Mouse (Mus musculus): ENCODE data around the gene Ap2m1. TPM values are rescaled to one million over a fixed set of nuclear protein-coding genes. Genes with fewer than 3 reads are reported as not detected.

The Ap2m1 gene
- polyA plus RNA-seq, 1 experiment from 2014 or later: 308 TPM

GRCm38 (mm10) chr16:20491301-20491700 is 44.0 kb upstream of the Ap2m1 start:
- DNase-seq: no peak
- Histone ChIP-seq H3K27me3 (ENCODE audit: insufficient read depth, low read length) (no peaks in the 10 kb centered on the region), H3K4me2 (ENCODE audit: low read depth, low read length) (no peak overlapping the region), H3K27ac (ENCODE audit: low read depth) (no peak overlapping the region), H3K9ac (replicated peaks) (no peak overlapping the region), H3K4me3 (ENCODE audit: low read depth, low read length) (no peak overlapping the region), H3K36me3 (replicated peaks; ENCODE audit: insufficient read depth, low read length) (no peaks in the 10 kb centered on the region), H3K9me3 (ENCODE audit: low read length) (no peaks in the 10 kb centered on the region), H3K4me1 (ENCODE audit: insufficient read depth) (no peaks in the 10 kb centered on the region)
- ATAC-seq: no peak
- TF ChIP-seq EP300 (IDR thresholded peaks at IDR 0.05; ENCODE audit: low read depth): no peak
- TF ChIP-seq CTCF (IDR thresholded peaks at IDR 0.05; ENCODE audit: low read depth): no peak
- 65% methylated on average over 2 of the region's 2 CpGs for WGBS (ENCODE audit: insufficient replicate concordance)

- Histone ChIP-seq H3K4me1 (ENCODE audit: insufficient read depth) (peaks cover 5% of the 10 kb centered on the region; the same call in 1 of the 2 replicates), H3K9me3 (ENCODE audit: low read length) (no peaks in the 10 kb centered on the region), H3K36me3 (replicated peaks; ENCODE audit: insufficient read depth, low read length) (no peaks in the 10 kb centered on the region), H3K9ac (replicated peaks) (no peak overlapping the region), H3K4me2 (ENCODE audit: low read depth, low read length) (no peak overlapping the region), H3K27ac (ENCODE audit: low read depth) (no peak overlapping the region), H3K4me3 (ENCODE audit: low read depth, low read length) (no peak overlapping the region), H3K27me3 (ENCODE audit: insufficient read depth, low read length) (no peaks in the 10 kb centered on the region)
- WGBS (ENCODE audit: insufficient replicate concordance): 57% methylated on average over 2 of the region's 2 CpGs
- no peak for DNase-seq
- TF ChIP-seq EP300 (IDR thresholded peaks at IDR 0.05; ENCODE audit: low read depth) (no peak), CTCF (IDR thresholded peaks at IDR 0.05; ENCODE audit: low read depth) (no peak)
- ATAC-seq: no peak
These were observed 41.8 kb upstream of the Ap2m1 start for GRCm38 (mm10) chr16:20493452-20493851.

- peak; percentile 54 for ATAC-seq
These were observed 38.3 kb upstream of the Ap2m1 start for GRCm38 (mm10) chr16:20496671-20497600.

GRCm38 (mm10) chr16:20497980-20498676 is 37.1 kb upstream of the Ap2m1 start:
- Histone ChIP-seq H3K36me3 (replicated peaks; ENCODE audit: insufficient read depth, low read length) (peaks cover 22% of the 10 kb centered on the region), H3K27me3 (ENCODE audit: insufficient read depth, low read length) (no peaks in the 10 kb centered on the region), H3K27ac (ENCODE audit: low read depth) (peak overlapping the region; percentile 13), H3K4me2 (ENCODE audit: low read depth, low read length) (peak overlapping the region; percentile 85), H3K9me3 (ENCODE audit: low read length) (no peaks in the 10 kb centered on the region), H3K9ac (replicated peaks) (peak overlapping the region; percentile 90; the same call in 1 of the 2 replicates), H3K4me3 (ENCODE audit: low read depth, low read length) (peak overlapping the region; percentile 90), H3K4me1 (ENCODE audit: insufficient read depth) (peaks cover 15% of the 10 kb centered on the region)
- no peak for DNase-seq
- 19% methylated on average over 16 of the region's 16 CpGs for WGBS (ENCODE audit: insufficient replicate concordance)
- no peak for TF ChIP-seq CTCF (IDR thresholded peaks at IDR 0.05; ENCODE audit: low read depth)
- no peak; the same call in 1 of the 2 replicates for ATAC-seq

More at GRCm38 (mm10) chr16:20496671-20497600, 38.3 kb upstream of the Ap2m1 start:
- 19% methylated on average over 25 of the region's 25 CpGs for WGBS (ENCODE audit: insufficient replicate concordance)
- Histone ChIP-seq H3K27me3 (ENCODE audit: insufficient read depth, low read length) (no peaks in the 10 kb centered on the region), H3K4me2 (ENCODE audit: low read depth, low read length) (peak overlapping the region; percentile 74), H3K9ac (replicated peaks) (peak overlapping the region; percentile 50), H3K36me3 (replicated peaks; ENCODE audit: insufficient read depth, low read length) (peaks cover 10% of the 10 kb centered on the region), H3K9me3 (ENCODE audit: low read length) (no peaks in the 10 kb centered on the region), H3K4me1 (ENCODE audit: insufficient read depth) (peaks cover 15% of the 10 kb centered on the region), H3K27ac (ENCODE audit: low read depth) (0 out of 2 replicates have a peak overlapping the region, but pooled peaks have one; percentile 4), H3K4me3 (ENCODE audit: low read depth, low read length) (peak overlapping the region; percentile 48)
- peak; percentile 65 for DNase-seq
- TF ChIP-seq CTCF (IDR thresholded peaks at IDR 0.05; ENCODE audit: low read depth): peak; percentile 91
- no peak for TF ChIP-seq EP300 (IDR thresholded peaks at IDR 0.05; ENCODE audit: low read depth)

GRCm38 (mm10) chr16:20498677-20499475 is 36.4 kb upstream of the Ap2m1 start, which contains the start of gene Eif2b5:
Gene Eif2b5, plus strand, starts transcription at chr16:20498817.
- DNase-seq: peak; percentile 91
- TF ChIP-seq CTCF (IDR thresholded peaks at IDR 0.05; ENCODE audit: low read depth): 0 out of 2 replicates have a peak, but pooled peaks have one; percentile 10
- no peak for TF ChIP-seq EP300 (IDR thresholded peaks at IDR 0.05; ENCODE audit: low read depth)
- peak; percentile 95 for ATAC-seq
- H3K4me2 ChIP-seq (ENCODE audit: low read depth, low read length): peak within 1 kb of the TSS; percentile 85
- peak within 1 kb of the TSS; percentile 90 for H3K9ac ChIP-seq (replicated peaks)
- under 1% methylated on average over 49 of the region's 49 CpGs for WGBS (ENCODE audit: insufficient replicate concordance)
- no peaks in the 10 kb centered on the region for H3K27me3 ChIP-seq (ENCODE audit: insufficient read depth, low read length)
- no peaks in the 10 kb centered on the region for H3K9me3 ChIP-seq (ENCODE audit: low read length)
- H3K27ac ChIP-seq (ENCODE audit: low read depth): peak within 1 kb of the TSS; percentile 13
- peaks cover 15% of the 10 kb centered on the region for H3K4me1 ChIP-seq (ENCODE audit: insufficient read depth)
- H3K4me3 ChIP-seq (ENCODE audit: low read depth, low read length): peak within 1 kb of the TSS; percentile 90
- H3K36me3 ChIP-seq (replicated peaks; ENCODE audit: insufficient read depth, low read length): peaks cover 29% of the 10 kb centered on the region
